Mouse (Mus musculus): ENCODE results near the gene Rag1. TPM values are rescaled to one million over a fixed set of nuclear protein-coding genes. Genes with fewer than 3 reads are reported as not detected.

Rag1 gene
- polyA plus RNA-seq, 1 experiment: 0.21 TPM

DNA sequence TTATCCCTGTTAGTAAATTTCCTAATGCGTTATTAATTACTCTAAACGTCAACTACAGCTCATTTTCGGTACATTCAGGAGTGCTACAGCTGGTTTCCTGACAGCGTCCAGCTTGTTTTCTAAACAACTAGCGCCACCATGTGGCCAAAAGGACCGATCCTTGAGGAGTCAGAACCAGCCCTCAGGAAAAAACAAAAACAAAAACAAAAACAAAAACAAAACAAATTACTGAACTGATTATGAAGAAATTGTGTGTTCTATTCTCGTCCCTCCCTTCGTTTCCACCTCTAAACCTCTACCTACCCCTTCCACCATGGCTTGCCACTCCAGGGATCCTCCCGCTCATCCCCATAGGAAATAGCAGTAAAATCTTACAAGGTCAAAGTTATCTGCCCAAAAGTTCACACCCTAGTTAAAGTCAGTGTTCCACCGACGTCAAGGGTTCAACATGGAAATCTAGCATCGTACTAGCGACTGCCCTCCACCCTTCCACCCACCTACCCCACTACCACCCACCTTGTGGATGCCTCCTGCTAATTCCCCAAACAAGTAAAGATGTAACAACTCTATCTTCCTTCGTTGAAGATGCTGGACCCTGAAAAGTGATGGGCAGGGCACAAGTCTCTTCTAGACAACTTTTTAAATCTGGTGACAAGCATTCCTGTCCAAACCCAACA is 3.8 kb upstream of the Rag1 start:
- Histone ChIP-seq H3K27me3 (ENCODE audit: control insufficient read depth, insufficient read depth, low read length) (no peaks in the 10 kb centered on the region), H3K27ac (ENCODE audit: insufficient read depth, low read length) (no peak overlapping the region), H3K4me1 (ENCODE audit: control insufficient read depth, insufficient read depth, low read length) (peaks cover 9% of the 10 kb centered on the region), H3K4me3 (replicated peaks; ENCODE audit: insufficient read depth, low read depth, low read length) (peak overlapping the region; percentile 56)
- 14% methylated on average over 14 of the region's 14 CpGs for WGBS
- DNase-seq: peak; percentile 77 to 83
- TF ChIP-seq CTCF (IDR thresholded peaks at IDR 0.05; ENCODE audit: borderline replicate concordance, insufficient read depth, low read depth, low read length) (peak; percentile 85), POLR2A (IDR thresholded peaks at IDR 0.05; ENCODE audit: borderline replicate concordance, insufficient read depth, low read length) (no peak)

DNA sequence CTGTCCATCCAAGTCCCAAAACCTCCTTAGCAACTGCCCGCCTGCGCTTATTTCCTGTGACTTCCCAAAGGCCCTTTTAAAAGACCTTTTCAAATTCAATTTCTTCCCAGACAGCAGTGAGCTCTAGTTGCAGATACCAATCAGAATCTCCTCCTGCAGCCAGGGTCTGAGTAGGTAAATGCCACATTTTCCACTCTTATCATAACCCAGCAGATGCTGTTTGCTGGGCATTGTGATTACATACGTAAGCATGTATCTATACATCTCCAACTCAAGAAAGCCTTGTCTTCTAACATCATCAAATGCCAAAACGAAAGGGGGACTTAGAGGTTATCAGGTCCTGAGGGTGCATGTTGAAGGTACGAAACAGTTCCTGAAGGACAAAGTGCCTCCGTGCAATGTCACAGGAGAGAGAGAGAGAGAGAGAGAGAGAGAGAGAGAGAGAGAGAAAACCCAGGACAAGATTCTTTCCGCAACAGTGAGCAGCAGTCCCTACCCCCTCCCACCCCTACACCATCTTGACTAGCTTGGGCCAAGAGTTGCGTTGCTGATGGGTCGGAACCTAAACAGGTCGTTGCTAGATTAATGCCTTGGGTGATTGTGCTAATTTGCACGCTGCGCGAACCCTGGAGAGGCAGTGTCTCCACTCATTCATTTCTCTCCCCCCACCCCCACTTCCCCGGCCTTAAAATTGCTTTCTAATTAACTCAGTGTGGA is 3.1 kb upstream of the Rag1 start:
- peak in 1 of 2 experiments; percentile 35 for DNase-seq
- TF ChIP-seq CTCF (IDR thresholded peaks at IDR 0.05; ENCODE audit: borderline replicate concordance, insufficient read depth, low read depth, low read length) (no peak), POLR2A (IDR thresholded peaks at IDR 0.05; ENCODE audit: borderline replicate concordance, insufficient read depth, low read length) (no peak)
- WGBS: 27% methylated on average over 14 of the region's 14 CpGs
- no peaks in the 10 kb centered on the region for H3K27me3 ChIP-seq (ENCODE audit: control insufficient read depth, insufficient read depth, low read length)
- peaks cover 11% of the 10 kb centered on the region for H3K4me1 ChIP-seq (ENCODE audit: control insufficient read depth, insufficient read depth, low read length)
- H3K4me3 ChIP-seq (replicated peaks; ENCODE audit: insufficient read depth, low read depth, low read length): peak overlapping the region; percentile 56
- no peak overlapping the region for H3K27ac ChIP-seq (ENCODE audit: insufficient read depth, low read length)

DNA sequence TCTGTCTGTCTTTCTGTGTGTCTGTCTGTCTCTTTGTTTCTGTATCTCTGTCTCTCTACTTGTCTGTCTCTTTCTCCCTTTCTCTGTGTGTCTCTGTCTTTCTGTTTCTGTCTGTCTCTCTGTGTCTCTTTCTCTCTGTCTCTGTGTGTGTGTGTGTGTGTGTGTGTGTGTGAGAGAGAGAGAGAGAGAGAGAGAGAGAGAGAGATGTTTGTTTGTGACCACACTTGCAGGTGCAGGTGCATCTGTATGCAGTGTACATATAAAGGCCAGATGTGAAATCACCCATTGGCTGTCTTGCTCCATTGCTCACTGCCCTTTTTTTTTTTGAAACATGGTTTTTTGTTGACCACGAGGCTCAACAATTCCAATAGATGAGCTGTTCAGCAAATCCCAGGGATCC is 1.1 kb upstream of the Rag1 start:
- no peak for TF ChIP-seq CTCF (IDR thresholded peaks at IDR 0.05; ENCODE audit: borderline replicate concordance, insufficient read depth, low read depth, low read length)
- Histone ChIP-seq H3K4me1 (ENCODE audit: control insufficient read depth, insufficient read depth, low read length) (peaks cover 11% of the 10 kb centered on the region), H3K27me3 (ENCODE audit: control insufficient read depth, insufficient read depth, low read length) (no peaks in the 10 kb centered on the region), H3K4me3 (replicated peaks; ENCODE audit: insufficient read depth, low read depth, low read length) (no peak overlapping the region), H3K27ac (ENCODE audit: insufficient read depth, low read length) (no peak overlapping the region)
- DNase-seq: no peak
- WGBS: 68% methylated on average over 1 of the region's 1 CpGs

DNA sequence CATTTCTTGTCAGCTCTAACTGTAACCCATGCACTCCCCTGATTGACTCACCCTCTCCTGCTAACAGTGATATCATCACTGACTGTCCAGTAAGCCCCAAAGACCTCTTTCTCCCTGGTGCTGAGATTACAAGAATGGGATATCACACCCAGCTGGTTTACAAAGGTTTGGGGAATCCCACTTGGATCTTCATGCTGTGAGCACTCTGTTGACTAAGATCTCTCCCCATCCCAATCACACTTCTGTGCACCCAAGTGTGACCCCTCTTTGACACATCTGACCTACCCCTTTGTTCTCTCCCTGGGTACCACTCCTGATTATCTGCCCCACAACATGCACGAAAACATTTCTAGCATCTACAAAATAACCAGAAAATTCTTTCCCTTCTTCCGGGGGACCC is 940 bp downstream of the Rag1 start:
- TF ChIP-seq CTCF (IDR thresholded peaks at IDR 0.05; ENCODE audit: borderline replicate concordance, insufficient read depth, low read depth, low read length): no peak
- TF ChIP-seq POLR2A (IDR thresholded peaks at IDR 0.05; ENCODE audit: borderline replicate concordance, insufficient read depth, low read length): no peak
- WGBS: 58% methylated on average over 2 of the region's 2 CpGs
- Histone ChIP-seq H3K4me3 (replicated peaks; ENCODE audit: insufficient read depth, low read depth, low read length) (no peak overlapping the region), H3K27me3 (ENCODE audit: control insufficient read depth, insufficient read depth, low read length) (no peaks in the 10 kb centered on the region), H3K27ac (ENCODE audit: insufficient read depth, low read length) (peak overlapping the region; percentile 73; the same call in 1 of the 2 replicates), H3K4me1 (ENCODE audit: control insufficient read depth, insufficient read depth, low read length) (peaks cover 11% of the 10 kb centered on the region)
- DNase-seq: peak in 1 of 2 experiments; percentile 24

DNA sequence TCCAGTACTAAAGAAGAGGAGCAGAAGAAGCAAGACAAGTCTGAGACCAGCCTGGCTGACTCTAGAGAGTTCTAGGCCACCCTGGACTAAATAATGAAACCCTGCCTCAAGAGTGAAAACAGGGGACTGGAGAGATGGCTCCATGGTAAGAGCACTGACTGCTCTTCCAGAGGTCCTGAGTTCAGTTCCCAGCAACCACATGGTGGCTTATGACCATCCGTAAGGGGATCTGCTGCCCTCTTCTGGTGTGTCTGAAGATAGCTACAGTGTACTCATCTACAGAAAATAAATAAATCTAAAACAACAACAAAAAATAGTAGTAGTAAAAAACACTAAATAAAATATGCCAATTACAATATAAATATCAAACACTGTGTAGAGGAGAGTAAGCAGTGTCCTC is 3.5 kb downstream of the Rag1 start:
- H3K27ac ChIP-seq (ENCODE audit: insufficient read depth, low read length): no peak overlapping the region
- peaks cover 11% of the 10 kb centered on the region for H3K4me1 ChIP-seq (ENCODE audit: control insufficient read depth, insufficient read depth, low read length)
- TF ChIP-seq CTCF (IDR thresholded peaks at IDR 0.05; ENCODE audit: borderline replicate concordance, insufficient read depth, low read depth, low read length) (no peak), POLR2A (IDR thresholded peaks at IDR 0.05; ENCODE audit: borderline replicate concordance, insufficient read depth, low read length) (no peak)
- WGBS: 91% methylated on average over 1 of the region's 1 CpGs
- H3K4me3 ChIP-seq (replicated peaks; ENCODE audit: insufficient read depth, low read depth, low read length): no peak overlapping the region
- no peak for DNase-seq
- no peaks in the 10 kb centered on the region for H3K27me3 ChIP-seq (ENCODE audit: control insufficient read depth, insufficient read depth, low read length)

DNA sequence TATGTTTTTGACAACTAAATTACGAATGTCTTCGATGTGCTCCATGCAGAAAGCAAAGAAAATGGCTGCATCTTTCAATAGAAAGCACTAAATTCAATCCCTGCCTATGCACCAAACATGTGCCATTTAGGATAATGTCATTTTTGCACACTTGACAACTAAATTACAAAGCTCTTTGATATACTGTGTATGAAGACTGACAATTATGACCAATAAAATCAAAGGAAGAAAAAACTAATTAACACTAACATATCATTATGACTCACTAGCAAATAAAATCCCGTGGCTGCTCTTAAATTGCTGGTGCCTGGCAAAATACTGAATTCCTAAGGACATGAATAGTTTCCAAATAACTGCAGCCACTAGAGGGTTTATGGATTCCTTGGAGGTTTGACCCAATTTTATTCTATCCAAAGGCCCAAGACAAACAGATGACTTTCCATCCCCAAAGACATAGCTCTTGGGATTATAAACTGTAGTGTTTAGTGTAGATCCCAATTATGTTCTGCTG is 9.4 kb downstream of the Rag1 start:
- no peak for DNase-seq
- no peaks in the 10 kb centered on the region for H3K4me1 ChIP-seq (ENCODE audit: control insufficient read depth, insufficient read depth, low read length)
- TF ChIP-seq POLR2A (IDR thresholded peaks at IDR 0.05; ENCODE audit: borderline replicate concordance, insufficient read depth, low read length): no peak
- TF ChIP-seq CTCF (IDR thresholded peaks at IDR 0.05; ENCODE audit: borderline replicate concordance, insufficient read depth, low read depth, low read length): no peak

DNA sequence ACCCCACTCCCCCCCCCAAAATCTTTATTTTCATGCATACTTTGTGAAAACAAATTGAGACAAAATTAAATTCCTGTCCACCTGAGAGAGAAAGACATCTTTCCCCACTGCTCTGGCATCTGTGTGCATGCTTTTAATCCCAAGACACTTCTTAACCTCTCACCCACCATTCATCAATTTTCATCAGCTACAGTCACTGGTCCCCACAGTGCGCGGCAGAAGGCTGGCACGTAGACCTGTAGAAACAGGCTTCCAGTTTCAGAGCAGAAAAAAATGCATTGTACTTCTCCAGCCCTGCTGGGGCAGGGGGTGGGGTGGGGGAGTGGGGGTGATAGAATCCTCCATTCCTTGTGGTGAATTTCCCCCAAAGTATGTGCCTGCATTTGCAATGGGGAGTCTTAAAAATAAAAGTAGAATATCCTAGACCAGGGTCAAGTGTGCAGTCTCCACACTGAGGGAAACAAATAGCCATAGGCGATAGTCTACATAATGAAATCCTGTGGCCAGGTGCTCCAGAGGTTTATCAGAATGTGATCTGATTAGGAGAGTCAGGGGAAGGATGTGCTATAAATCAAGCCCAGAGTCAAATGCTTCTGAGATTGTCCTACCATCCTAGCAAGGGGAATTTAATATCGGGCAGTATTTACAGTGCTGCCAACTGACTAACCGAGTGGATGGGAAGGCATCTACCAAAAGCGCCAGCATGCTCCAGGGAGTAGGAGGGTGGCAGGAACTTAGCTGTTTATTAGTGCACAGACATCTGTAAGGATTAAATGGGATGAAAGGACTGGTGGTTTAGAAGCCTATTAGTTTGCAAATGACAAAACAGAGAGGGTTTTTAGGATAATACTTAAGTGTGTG is 10.1 kb downstream of the Rag1 start:
- Histone ChIP-seq H3K27me3 (ENCODE audit: control insufficient read depth, insufficient read depth, low read length) (no peaks in the 10 kb centered on the region), H3K4me3 (replicated peaks; ENCODE audit: insufficient read depth, low read depth, low read length) (no peak overlapping the region), H3K4me1 (ENCODE audit: control insufficient read depth, insufficient read depth, low read length) (no peaks in the 10 kb centered on the region), H3K27ac (ENCODE audit: insufficient read depth, low read length) (no peak overlapping the region)
- no peak for TF ChIP-seq CTCF (IDR thresholded peaks at IDR 0.05; ENCODE audit: borderline replicate concordance, insufficient read depth, low read depth, low read length)
- DNase-seq: no peak
- WGBS: 37% methylated on average over 7 of the region's 7 CpGs

More for the DNA sequence above, 9.4 kb downstream of the Rag1 start:
- Histone ChIP-seq H3K27me3 (ENCODE audit: control insufficient read depth, insufficient read depth, low read length) (no peaks in the 10 kb centered on the region), H3K4me3 (replicated peaks; ENCODE audit: insufficient read depth, low read depth, low read length) (no peak overlapping the region), H3K27ac (ENCODE audit: insufficient read depth, low read length) (no peak overlapping the region)
- 72% methylated on average over 3 of the region's 3 CpGs for WGBS

Measured in cerebellum, adult 2 months (tissue).